Mouse (Mus musculus) brain, embryonic 18.5 days (tissue): Measurements from ENCODE around the gene Fbxw7.
A peak's percentile ranks its signal among the peaks of the same experiment; 100 is the strongest.
"Not testable (repeated sequence)": the region's sequence is repeated elsewhere in the genome, so short reads cannot be mapped to it uniquely, and the experiment has no call there.

Source experiments
- DNase-seq: peaks from one replicate; pipeline ENCODE4 v3.0.0-alpha.2; 2012; ENCODE audit warnings: low read depth, low spot score

Gene Fbxw7

GRCm38 (mm10) chr3:84826938-84827337 lies 11.9 kb downstream of the Fbxw7 start:
- no peak for DNase-seq

DNA sequence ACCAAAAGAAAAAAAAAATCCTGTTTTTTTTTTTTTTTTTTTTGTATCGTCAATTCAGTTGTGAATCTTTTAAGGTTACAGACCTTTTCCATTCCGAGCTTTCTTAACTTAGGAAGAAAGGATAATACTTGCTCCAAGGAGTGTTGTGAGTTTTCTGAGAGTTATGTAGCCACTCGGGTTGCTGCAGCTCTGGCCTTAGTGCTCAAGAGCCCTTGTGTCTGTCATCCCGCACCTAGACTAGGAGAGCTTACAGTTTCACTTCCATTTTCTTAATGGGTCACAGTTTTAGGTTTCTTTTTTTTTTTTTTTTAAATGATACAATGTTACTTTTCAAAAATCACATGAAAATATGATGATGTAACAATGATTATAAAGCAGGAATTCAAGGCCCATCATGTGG lies 12.5 kb downstream of the Fbxw7 start:
- no peak for DNase-seq

GRCm38 (mm10) chr3:84829366-84829765 lies 14.3 kb downstream of the Fbxw7 start:
- DNase-seq: no peak

GRCm38 (mm10) chr3:84836029-84836428 lies 21.0 kb downstream of the Fbxw7 start:
- no peak for DNase-seq

DNA sequence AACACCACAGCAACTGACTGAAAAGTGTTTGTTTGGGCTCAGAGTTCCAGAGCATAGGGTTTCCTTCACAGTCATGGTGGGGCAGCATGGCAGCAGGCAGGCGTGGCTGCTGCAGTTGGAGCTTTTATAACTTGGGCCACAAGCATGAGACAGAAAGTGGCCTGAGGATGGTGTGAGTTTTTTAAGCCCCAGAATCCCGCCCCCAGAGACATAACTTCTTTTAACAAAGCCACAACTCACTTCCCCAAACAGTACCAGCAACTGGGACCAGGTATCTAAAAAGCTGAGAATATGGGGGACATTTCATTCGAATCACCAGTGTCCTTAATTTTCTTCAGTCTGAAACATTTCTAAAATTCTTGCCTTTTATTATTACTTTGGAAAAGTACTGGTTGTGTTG lies 22.9 kb downstream of the Fbxw7 start:
- DNase-seq: no peak

- DNase-seq: no peak
Measured at GRCm38 (mm10) chr3:84839499-84839898, 24.4 kb downstream of the Fbxw7 start.

GRCm38 (mm10) chr3:84841271-84841670 lies 26.2 kb downstream of the Fbxw7 start:
- no peak for DNase-seq

- no peak for DNase-seq
Measured at GRCm38 (mm10) chr3:84842793-84843192, 27.7 kb downstream of the Fbxw7 start.

DNA sequence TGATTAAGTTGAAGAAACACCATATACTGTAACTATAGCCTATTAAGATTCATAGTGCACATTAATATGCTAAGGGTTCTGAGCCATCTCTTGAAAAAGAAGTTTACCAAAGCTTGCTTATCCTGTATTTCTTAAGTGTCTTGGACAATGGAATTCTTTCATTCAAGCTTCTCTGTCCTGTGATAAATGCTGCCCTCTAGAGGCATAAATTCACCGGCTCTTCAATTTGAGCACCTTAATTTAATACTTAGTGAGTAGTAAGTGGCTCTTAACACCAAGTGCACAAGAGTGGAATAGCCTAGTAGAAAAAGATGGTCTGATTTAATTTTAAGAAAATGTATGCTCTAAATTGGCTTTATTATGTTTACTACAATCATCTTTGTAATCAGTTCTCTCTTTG lies 28.5 kb downstream of the Fbxw7 start:
- DNase-seq: peak; percentile 52

GRCm38 (mm10) chr3:84848798-84849197 lies 33.7 kb downstream of the Fbxw7 start:
- no peak for DNase-seq

DNA sequence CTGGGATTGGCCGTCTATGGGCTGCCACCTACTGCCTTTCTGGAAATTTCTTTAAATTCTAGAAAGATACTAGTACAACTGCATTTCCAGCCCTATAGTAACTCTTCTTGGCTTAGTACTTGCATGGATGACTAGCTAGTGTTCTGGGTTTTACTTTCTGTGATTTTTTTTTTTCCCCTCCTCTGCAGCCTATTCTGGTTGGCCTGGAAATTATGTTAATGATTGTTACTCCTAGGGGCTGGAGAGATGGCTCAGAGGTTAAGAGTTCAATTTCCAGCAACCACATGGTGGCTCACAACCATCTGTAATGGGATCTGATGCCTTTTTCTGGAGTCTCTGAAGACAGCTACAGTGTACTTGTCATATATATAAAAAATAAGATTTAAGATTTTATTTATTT lies 35.4 kb downstream of the Fbxw7 start:
- DNase-seq: no peak

GRCm38 (mm10) chr3:84851801-84852200 lies 36.7 kb downstream of the Fbxw7 start:
- no peak for DNase-seq

GRCm38 (mm10) chr3:84852877-84853276 lies 37.8 kb downstream of the Fbxw7 start:
- DNase-seq: no peak

DNA sequence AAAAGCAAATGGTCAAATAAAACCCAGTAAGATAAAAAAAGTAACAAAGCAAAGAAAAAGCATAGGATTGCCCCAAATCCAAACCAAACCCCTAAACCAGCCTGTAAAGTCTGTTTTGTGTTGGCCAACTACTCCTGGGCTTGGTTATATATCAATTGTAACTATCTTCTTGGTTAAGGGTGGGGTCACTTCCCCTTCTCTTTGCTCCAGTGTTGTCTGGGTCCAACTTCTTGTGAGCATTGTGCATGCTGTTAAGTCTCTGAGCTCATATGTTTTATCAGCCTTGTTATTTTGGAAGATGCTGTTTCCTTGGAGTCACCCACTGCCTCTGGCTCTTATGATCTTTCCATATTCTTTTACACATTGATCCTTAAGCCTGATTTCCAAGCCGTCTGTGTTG lies 39.4 kb downstream of the Fbxw7 start:
- no peak for DNase-seq

DNA sequence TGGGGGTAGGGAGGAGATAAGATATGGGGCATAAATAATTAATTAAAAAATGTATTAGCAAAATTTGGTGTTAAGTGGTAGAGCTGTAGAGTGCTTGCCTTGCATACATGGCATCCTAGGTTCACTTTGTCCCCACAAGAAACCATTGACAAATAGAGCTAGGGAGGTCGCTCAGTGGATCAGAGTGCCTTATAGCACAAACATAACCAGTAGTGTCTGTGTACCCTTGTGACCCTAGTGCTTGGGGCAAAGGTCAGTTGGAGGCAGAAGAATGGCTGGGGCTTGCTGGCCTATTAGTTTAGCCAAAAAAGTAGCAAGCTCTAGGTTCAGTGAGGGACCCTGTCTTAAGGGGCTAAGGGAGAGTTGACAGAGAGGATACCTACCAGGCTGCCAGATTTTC lies 45.6 kb downstream of the Fbxw7 start:
- DNase-seq: no peak

DNA sequence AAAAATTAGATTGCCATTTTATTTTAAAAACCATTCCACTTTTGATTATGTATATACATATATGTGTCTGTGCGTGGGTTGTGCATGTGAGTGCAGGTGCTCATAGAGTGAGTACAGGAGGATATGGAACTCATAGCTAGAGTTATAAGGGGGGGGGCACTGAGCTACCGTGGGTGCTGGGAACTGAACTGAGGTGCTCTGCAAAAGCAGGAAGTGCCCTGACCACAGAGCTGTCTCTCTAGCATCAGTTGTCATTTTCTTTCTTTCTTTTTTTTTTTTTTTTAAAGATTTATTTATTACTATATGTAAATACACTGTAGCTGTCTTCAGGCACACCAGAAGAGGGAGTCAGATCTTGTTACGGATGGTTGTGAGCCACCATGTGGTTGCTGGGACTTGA lies 46.7 kb downstream of the Fbxw7 start:
- DNase-seq: not testable (repeated sequence)

- DNase-seq: no peak
Measured at GRCm38 (mm10) chr3:84865684-84866083, 50.6 kb downstream of the Fbxw7 start.

DNA sequence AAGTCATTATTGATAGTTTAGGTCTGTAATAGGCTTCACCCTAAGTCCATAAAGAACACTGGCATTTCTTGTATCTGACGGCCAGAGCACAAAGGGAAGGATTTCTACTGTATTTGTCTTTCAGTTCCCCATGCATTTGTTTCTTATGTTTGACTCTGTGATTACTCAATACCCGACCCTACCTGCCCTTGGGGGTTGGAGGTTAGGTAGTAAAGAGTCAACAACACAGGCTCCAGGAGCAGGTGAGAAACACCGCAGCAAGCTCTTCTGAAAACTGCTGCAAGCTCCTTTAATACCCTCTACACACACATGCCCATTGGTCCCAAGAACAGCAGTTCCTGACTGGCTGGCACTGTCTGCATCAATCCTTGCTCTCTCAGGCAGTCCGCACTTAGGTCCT lies 51.8 kb downstream of the Fbxw7 start:
- DNase-seq: no peak

DNA sequence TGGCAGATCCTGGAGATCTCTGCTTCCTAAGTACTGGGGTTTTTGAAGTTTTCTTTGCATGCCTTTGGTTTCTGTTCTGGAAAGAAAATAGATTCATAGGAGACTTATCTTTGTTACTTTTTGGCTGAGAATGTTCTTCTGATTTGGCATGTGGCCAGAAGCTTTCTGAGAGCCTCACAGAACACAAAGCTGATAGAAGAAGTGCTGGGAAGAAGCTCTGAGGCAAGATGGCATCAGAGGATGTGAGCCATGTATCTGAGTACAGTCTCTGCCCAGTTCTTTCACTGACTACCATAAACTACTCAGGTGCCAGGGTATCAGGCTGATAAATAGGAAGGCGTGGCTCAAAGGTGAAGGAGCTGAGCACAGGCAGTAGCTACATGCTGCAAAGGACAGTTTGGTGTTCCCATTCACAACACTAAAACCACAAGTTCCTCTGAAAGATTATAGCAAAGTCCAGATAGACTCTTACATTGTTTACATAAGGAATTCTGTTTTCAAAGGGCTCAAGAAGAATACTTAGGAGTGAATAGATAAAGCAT lies 52.4 kb downstream of the Fbxw7 start:
- DNase-seq: no peak

DNA sequence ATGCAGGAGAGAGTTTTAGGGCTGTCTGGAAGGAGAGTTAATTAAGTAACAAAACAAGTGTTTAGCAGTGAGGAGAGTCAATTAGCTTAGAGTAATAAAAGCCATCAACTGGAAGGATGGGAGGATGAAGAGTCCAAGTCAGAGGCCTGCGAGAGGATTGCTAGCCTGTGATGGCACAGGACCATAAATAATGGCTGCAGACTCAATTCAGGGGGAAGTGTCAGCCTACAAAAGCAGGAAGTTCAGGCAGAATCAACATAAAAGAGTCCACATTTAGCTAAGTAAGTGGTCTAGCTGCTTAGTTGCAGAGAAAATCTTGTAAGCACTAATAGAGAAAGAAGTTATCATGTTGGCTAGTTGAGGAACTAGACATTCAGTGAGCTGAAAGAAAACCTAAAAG lies 52.9 kb downstream of the Fbxw7 start:
- DNase-seq: no peak

DNA sequence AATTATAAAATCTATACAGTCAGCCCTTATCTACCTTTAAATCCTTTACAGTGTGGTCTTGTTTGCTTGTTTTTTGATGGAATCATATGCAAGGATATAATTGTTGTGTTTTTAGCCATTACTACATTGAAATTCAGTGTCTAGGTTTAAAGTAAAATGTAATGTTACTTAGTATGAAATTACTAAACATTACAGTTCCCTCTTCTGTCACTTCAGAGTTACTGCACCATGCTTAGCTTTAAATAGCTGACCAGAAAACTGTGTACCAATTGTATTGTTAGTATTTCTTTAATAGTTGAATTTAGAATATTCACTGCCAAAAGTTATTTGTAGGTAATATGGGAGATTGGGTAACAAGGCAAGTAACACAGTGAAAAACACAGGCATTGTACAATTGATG lies 55.1 kb downstream of the Fbxw7 start:
- no peak for DNase-seq

GRCm38 (mm10) chr3:84875306-84875705 lies 60.2 kb downstream of the Fbxw7 start:
- DNase-seq: no peak

DNA sequence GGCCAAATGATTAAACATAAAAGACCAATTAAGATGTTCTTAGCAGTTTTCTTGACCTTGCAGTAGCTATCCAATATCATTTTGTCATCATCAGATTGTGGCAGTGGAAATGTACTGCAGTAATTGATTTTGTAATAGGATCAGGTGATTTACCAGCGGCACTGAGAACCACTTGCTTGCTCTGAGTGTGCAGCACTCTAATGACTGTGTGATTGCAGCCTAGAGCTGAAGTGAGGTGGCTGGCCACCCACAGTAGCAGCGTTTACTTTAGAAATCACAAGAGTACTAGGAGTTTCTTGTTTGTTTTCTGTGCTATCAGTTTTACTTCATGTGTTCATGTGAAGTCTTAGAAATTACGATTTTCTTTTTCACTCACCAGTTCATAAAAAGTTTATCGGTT lies 61.1 kb downstream of the Fbxw7 start:
- no peak for DNase-seq

GRCm38 (mm10) chr3:84883817-84884483 lies 68.9 kb downstream of the Fbxw7 start:
- DNase-seq: no peak
